Mouse (Mus musculus) intestine, postnatal 0 days (tissue): ENCODE results near the gene Snx8. TPM values are rescaled to one million over a fixed set of nuclear protein-coding genes. Genes with fewer than 3 reads are reported as not detected.

Experiments used
- ATAC-seq: fragments of 200-750 bp; cut with Nextera tagmentation; 2 replicates; pipeline ENCODE4 v1.8.0; 2017; ENCODE audit warnings: mild to moderate bottlenecking, moderate TSS enrichment, moderate library complexity
- H3K27ac ChIP-seq: fragments of 300-500 bp; sonication (generic); 2 replicates; pipeline ENCODE4 v1.5.1; 2014; ENCODE audit warnings: mild to moderate bottlenecking, low read depth, low read length, moderate library complexity
- H3K27me3 ChIP-seq: fragments of 300-500 bp; sonication (generic); replicated peaks from 2 replicates; pipeline ENCODE4 v1.6.1; 2014; ENCODE audit warnings: low read length, mixed read lengths; ENCODE audit not compliant: control insufficient read depth, insufficient read depth
- H3K36me3 ChIP-seq: fragments of 300-500 bp; sonication (generic); 2 replicates; pipeline ENCODE4 v1.6.1; 2014; ENCODE audit warnings: mild to moderate bottlenecking, moderate library complexity; ENCODE audit not compliant: control insufficient read depth, insufficient read depth
- H3K4me1 ChIP-seq: fragments of 300-500 bp; sonication (generic); replicated peaks from 2 replicates; pipeline ENCODE4 v1.6.1; 2014; ENCODE audit warnings: antibody characterized with exemption, low read length, mixed read lengths; ENCODE audit not compliant: control insufficient read depth, insufficient read depth
- H3K4me2 ChIP-seq: fragments of 300-500 bp; sonication (generic); replicated peaks from 2 replicates; pipeline ENCODE4 v1.6.1; 2014; ENCODE audit warnings: low read depth, mild to moderate bottlenecking, moderate library complexity
- H3K4me3 ChIP-seq: fragments of 300-500 bp; sonication (generic); 2 replicates; pipeline ENCODE4 v1.5.1; 2014; ENCODE audit warnings: low read depth, low read length
- H3K9ac ChIP-seq: fragments of 300-500 bp; sonication (generic); 2 replicates; pipeline ENCODE4 v1.6.1; 2014; ENCODE audit warnings: mild to moderate bottlenecking, low read depth, low read length
- H3K9me3 ChIP-seq: fragments of 300-500 bp; sonication (generic); 2 replicates; pipeline ENCODE4 v1.6.1; 2016; ENCODE audit warnings: mixed run types; ENCODE audit not compliant: control insufficient read depth
- CTCF ChIP-seq: sonication (generic); IDR thresholded peaks from 2 replicates; pipeline ENCODE4 v1.5.1; 2016; ENCODE audit warnings: low read depth, mild to moderate bottlenecking, control low read depth, antibody characterized with exemption, moderate library complexity
- WGBS: fragments of 180-500 bp; shearing (Covaris S2); extraction: QIAGEN DNeasy Blood & Tissue Kit; methylation state at CpG from one replicate; pipeline ENCODE4 v1.1.7; 2014; 5-methylcytosine and 5-hydroxymethylcytosine counted together
- polyA plus RNA-seq: library from polyadenylated mRNA; unstranded; fragments of >200 nt; fragmentation: Nextera tagmentation; extraction: Ambion mirVana; gene quantifications from 2 replicates; pipeline ENCODE4 v1.2.1, GENCODE M21; 2015

Snx8 gene
- polyA plus RNA-seq, 1 experiment from 2014 or later, result 67.5 TPM

- H3K9me3 ChIP-seq, result no peaks in the 10 kb centered on the region
- H3K4me3 ChIP-seq, result peak within 1 kb of the TSS; percentile 75
- peak within 1 kb of the TSS; percentile 73 for H3K27ac ChIP-seq
- peak; percentile 90 for TF ChIP-seq CTCF
- peak; percentile 80 for ATAC-seq
- peaks cover 19% of the 10 kb centered on the region; the same call in 1 of the 2 replicates for H3K36me3 ChIP-seq
- H3K9ac ChIP-seq, result peak within 1 kb of the TSS; percentile 67
- 1% methylated on average over 39 of the region's 39 CpGs for WGBS
- H3K4me1 ChIP-seq, result 0 out of 2 replicates have a peak, but pooled peaks cover 4% of the 10 kb centered on the region
- peak within 1 kb of the TSS; percentile 91 for H3K4me2 ChIP-seq
- H3K27me3 ChIP-seq, result no peaks in the 10 kb centered on the region
These were observed 57.2 kb downstream of the Snx8 start, which contains the start of gene Mrm2 for GRCm38 (mm10) chr5:140331615-140332512. Gene Mrm2 (minus strand): TSS chr5:140331898.

- 56% methylated on average over 5 of the region's 5 CpGs for WGBS
These were observed 65.0 kb downstream of the Snx8 start for GRCm38 (mm10) chr5:140324058-140324457.

GRCm38 (mm10) chr5:140321756-140322575 is 67.1 kb downstream of the Snx8 start:
- ATAC-seq, result peak; percentile 18
- peak; percentile 51 for TF ChIP-seq CTCF
- WGBS, result 1% methylated on average over 17 of the region's 17 CpGs
- Histone ChIP-seq H3K9me3 (no peaks in the 10 kb centered on the region), H3K36me3 (0 out of 2 replicates have a peak, but pooled peaks cover 4% of the 10 kb centered on the region), H3K27ac (peak overlapping the region; percentile 87), H3K27me3 (no peaks in the 10 kb centered on the region), H3K4me1 (peaks cover 4% of the 10 kb centered on the region; the same call in 1 of the 2 replicates), H3K4me2 (peak overlapping the region; percentile 80), H3K4me3 (peak overlapping the region; percentile 60), H3K9ac (peak overlapping the region; percentile 81)

More at GRCm38 (mm10) chr5:140324058-140324457, 65.0 kb downstream of the Snx8 start:
- no peak overlapping the region for H3K4me2 ChIP-seq
- no peaks in the 10 kb centered on the region for H3K27me3 ChIP-seq
- no peak overlapping the region for H3K4me3 ChIP-seq
- no peak overlapping the region for H3K27ac ChIP-seq
- H3K36me3 ChIP-seq, result peaks cover 12% of the 10 kb centered on the region; the same call in 1 of the 2 replicates
- no peak overlapping the region for H3K9ac ChIP-seq
- no peak for ATAC-seq
- peaks cover 4% of the 10 kb centered on the region; the same call in 1 of the 2 replicates for H3K4me1 ChIP-seq
- no peak for TF ChIP-seq CTCF
- no peaks in the 10 kb centered on the region for H3K9me3 ChIP-seq

- ATAC-seq, result peak; percentile 91
- peak within 1 kb of the TSS; percentile 60 for H3K4me3 ChIP-seq
- H3K27me3 ChIP-seq, result no peaks in the 10 kb centered on the region
- H3K4me1 ChIP-seq, result peaks cover 4% of the 10 kb centered on the region; the same call in 1 of the 2 replicates
- no peaks in the 10 kb centered on the region for H3K9me3 ChIP-seq
- H3K27ac ChIP-seq, result peak within 1 kb of the TSS; percentile 87
- 0 out of 2 replicates have a peak, but pooled peaks cover 4% of the 10 kb centered on the region for H3K36me3 ChIP-seq
- peak within 1 kb of the TSS; percentile 80 for H3K4me2 ChIP-seq
- H3K9ac ChIP-seq, result peak within 1 kb of the TSS; percentile 81
- 1% methylated on average over 57 of the region's 60 CpGs for WGBS
- TF ChIP-seq CTCF, result peak; percentile 49
These were observed 67.9 kb downstream of the Snx8 start, which contains the start of the genes Mad1l1 and Nudt1 for GRCm38 (mm10) chr5:140321042-140321755. Gene Mad1l1 (minus strand): TSS chr5:140321552. Gene Nudt1 (plus strand): TSS chr5:140321656.

DNA sequence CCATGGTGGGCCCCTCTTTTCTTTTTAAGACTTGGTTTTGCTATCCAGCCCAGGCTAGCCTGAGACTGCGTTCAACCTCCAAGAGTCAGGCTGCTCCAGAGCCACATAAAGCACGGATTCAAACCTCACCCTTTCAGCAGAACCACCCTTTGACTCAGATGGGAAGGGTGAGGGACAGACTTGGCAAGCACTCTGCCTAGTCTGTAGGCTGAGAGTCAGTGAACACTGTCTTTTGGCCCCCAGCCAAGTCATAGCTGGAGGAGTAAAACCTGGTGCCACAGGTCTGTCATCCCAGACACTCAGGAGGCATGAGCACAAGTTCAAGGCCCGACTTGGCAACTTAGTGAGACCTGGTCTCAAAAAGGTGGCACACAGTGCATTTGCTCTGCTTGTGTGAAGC is 72.3 kb downstream of the Snx8 start:
- H3K4me3 ChIP-seq, result no peak overlapping the region
- H3K36me3 ChIP-seq, result peaks cover 33% of the 10 kb centered on the region
- no peak overlapping the region for H3K9ac ChIP-seq
- ATAC-seq, result no peak
- H3K9me3 ChIP-seq, result no peaks in the 10 kb centered on the region
- 72% methylated on average over 3 of the region's 3 CpGs for WGBS
- H3K27ac ChIP-seq, result no peak overlapping the region
- no peaks in the 10 kb centered on the region for H3K27me3 ChIP-seq
- no peak for TF ChIP-seq CTCF
- H3K4me2 ChIP-seq, result no peak overlapping the region
- H3K4me1 ChIP-seq, result peaks cover 4% of the 10 kb centered on the region; the same call in 1 of the 2 replicates
